Mouse (Mus musculus): ENCODE measurements around the gene Traf3. TPM values are rescaled to one million over a fixed set of nuclear protein-coding genes. Genes with fewer than 3 reads are reported as not detected.
A peak's percentile ranks its signal among the peaks of the same experiment; 100 is the strongest.

The Traf3 gene
- total RNA-seq, 2 experiments from 2014 or later = 14.1 to 17.1 TPM

DNA sequence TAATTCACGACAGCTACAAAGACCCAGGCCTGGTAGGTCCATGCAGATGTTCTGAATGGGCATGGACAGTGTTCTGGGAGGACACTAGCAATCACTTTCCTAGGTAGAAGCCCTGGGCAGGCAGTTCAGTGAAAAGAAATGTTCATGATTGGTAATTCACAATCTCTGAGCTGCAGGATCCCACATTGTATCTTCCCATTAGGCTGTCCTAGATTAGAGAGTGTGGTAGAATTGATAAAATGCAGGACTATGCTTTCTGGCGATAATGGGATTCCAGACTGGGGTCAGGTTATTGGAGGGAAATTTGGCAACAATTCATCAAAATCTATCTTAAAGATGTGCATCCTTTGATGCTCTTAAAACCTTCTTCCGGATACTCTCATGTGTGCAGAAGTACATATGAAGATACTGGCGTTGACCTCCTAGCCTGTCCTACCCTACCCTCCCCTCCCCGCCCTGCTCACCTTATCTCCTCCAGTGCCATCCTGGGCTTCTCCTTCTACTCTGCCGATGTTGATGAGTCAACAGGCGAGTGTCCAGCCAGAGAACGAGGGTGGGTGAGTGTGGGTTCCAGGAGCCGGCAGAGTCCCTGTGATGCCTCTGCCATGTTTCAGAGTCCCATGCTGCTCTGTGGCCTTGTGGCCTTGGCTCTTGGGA is 80.8 kb downstream of the Traf3 start:
- intact Hi-C loops (cut with DNase I) = no loop called here
- DNase-seq = no peak

GRCm38 (mm10) chr12:111249095-111249494 is 82.9 kb downstream of the Traf3 start:
- intact Hi-C loops (cut with DNase I) = no loop called here
- no peak for DNase-seq

DNA sequence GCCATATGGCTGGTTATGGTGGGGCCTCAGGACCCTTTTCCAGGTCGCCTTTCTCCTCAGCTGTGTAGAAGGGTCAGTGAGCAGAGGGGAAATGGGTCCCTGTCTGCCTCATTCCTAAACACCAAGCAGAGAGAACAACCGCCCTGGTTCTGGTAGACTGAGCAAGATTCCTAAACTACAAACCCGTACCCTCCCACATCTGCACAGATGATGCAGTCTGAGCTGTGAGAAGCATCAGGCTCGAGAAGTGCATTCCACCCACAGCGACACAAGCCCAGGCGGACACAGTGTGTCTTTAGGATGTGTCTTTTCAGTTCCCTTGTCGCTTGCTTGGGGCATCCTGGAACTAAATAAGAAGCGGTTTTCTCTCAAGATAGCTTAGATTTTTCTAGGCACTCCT is 83.9 kb downstream of the Traf3 start:
- intact Hi-C loops (cut with DNase I) = loop anchor here (5.0 kb wide), 1 partner anchor 163 kb away; no protein-coding TSS in a partner anchor
- DNase-seq = no peak

- intact Hi-C loops (cut with DNase I) = loop anchor here (5.0 kb wide), 1 partner anchor 164 kb away; no protein-coding TSS in a partner anchor
- no peak for DNase-seq
These were observed 85.1 kb downstream of the Traf3 start for GRCm38 (mm10) chr12:111251227-111251626.

- intact Hi-C loops (cut with DNase I) = no loop called here
- DNase-seq = no peak
These were observed 97.5 kb downstream of the Traf3 start for GRCm38 (mm10) chr12:111263650-111264049.

DNA sequence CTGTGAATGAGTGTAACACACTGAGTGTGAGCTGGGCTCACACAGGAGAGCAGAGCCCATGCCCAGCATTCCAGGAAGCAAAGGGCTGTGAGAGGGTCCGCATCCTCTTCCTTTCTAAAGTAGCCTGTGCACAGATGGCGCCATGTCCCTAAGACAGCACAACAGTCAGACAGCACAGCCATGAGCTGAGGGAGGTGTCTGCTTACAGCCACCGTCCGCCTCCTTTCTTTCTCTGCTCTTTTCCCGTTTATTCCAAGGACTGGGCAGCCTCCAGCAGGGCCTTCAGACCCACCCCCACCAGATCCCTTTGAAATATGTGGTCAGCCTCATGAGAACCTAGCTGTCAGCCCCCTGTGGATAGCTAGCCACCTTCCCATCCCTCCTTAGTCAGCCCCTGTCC is 99.0 kb downstream of the Traf3 start:
- intact Hi-C loops (cut with DNase I) = loop anchor here (5.0 kb wide), 1 partner anchor 178 kb away; no protein-coding TSS in a partner anchor

DNA sequence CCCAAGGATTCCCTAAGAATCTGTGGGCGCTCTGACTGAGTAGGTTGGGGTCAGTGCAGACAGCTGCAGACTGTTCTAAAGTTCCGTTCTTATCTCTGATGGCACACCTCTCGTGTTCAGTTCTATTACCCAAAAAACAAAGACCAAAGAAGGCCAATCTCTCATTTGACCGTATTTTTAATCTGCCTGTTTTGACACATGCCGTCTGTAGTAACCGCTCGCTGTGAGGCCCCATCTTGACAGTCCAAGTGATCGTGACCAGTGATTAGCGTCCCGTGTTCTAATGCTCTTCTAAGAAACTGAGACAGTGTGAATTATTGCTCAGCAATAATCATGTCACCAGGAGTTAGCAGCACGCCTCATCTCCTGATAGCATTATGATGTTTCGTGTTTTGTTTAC is 100.4 kb downstream of the Traf3 start:
- intact Hi-C loops (cut with DNase I) = loop anchor here (5.0 kb wide), 1 partner anchor 179 kb away; no protein-coding TSS in a partner anchor
- DNase-seq = no peak

More for the DNA sequence above, 99.0 kb downstream of the Traf3 start:
- DNase-seq = no peak

GRCm38 (mm10) chr12:111267673-111268325 is 101.6 kb downstream of the Traf3 start:
- intact Hi-C loops (cut with DNase I) = loop anchor here (5.0 kb wide), 1 partner anchor 180 kb away; no protein-coding TSS in a partner anchor
- no peak for DNase-seq

GRCm38 (mm10) chr12:111270629-111271277 is 104.6 kb downstream of the Traf3 start, which contains the start of gene Amn:
Amn (plus strand) TSS chr12:111271095.
- intact Hi-C loops (cut with DNase I) = loop anchor here (5.0 kb wide), 1 partner anchor 197 kb away; no protein-coding TSS in a partner anchor
- no peak for DNase-seq

DNA sequence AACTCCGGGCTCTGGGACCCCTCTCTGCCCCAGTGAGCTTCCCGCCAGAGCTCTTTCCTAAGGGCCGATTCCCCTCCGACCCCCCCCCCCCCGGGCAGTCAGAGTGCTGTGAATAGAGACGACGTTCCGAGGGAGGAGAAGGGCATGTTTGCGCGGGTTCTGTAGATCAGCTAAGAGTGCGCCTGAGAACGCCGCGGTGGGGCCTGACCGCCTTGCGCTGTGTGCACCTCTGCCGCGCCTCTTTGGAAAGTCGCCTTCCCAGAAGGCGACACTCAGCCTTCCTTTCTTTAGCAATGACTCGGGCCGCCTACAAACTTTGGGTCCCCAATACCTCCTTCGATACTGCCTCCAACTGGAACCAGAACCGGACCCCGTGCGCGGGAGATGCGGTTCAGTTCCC is 105.2 kb downstream of the Traf3 start:
- intact Hi-C loops (cut with DNase I) = loop anchor here (5.0 kb wide), 1 partner anchor 196 kb away; no protein-coding TSS in a partner anchor
- no peak for DNase-seq

DNA sequence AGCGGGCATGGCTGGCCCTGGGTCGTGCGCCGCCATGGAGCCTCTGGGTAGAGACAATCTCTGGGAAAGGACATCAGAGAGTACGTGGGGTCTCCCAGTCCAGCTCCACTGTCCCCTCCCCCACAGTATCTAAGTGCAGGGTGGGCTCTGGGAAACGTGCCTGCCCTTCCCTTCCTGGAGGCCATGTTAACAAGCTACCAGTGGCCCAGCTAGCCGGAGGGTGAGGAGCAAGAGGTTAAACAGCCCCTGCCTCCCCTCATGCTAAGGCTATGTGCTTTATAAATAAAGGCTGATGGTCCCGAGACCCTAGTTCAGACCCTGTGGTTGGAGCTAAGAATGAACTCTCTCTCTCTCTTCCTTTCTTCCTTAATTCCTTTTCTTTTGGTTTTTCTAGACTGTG is 105.8 kb downstream of the Traf3 start:
- no peak for DNase-seq
- intact Hi-C loops (cut with DNase I) = loop anchor here (2.0 to 5.0 kb wide), 2 partner anchors 141 to 195 kb away; no protein-coding TSS in a partner anchor

DNA sequence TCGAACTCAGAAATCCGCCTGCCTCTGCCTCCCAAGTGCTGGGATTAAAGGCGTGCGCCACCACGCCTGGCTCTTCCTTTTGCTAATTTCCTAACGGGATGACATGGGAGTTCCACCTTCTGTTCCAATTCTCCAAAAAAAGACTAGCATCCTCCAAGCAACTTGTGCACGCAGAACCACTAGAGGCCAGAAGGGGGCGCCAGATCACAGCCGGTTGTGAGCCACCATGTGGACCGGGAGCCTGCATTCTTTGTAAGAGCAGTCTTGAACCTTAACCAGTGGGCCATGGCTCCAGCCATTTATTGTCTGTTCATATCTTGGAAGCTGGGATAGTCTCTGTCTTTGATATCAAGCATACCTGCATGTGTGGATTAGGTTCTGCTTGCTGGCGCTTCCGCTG is 106.2 kb downstream of the Traf3 start:
- intact Hi-C loops (cut with DNase I) = loop anchor here (2.0 to 5.0 kb wide), 2 partner anchors 140 to 195 kb away; no protein-coding TSS in a partner anchor
- DNase-seq = peak; percentile 77 to 88

- no peak for DNase-seq
- intact Hi-C loops (cut with DNase I) = loop anchor here (5.0 kb wide), 1 partner anchor 193 kb away; no protein-coding TSS in a partner anchor
These were observed 107.8 kb downstream of the Traf3 start for GRCm38 (mm10) chr12:111274006-111274405.

GRCm38 (mm10) chr12:111274447-111275149 is 108.4 kb downstream of the Traf3 start:
- DNase-seq = no peak
- intact Hi-C loops (cut with DNase I) = loop anchor here (5.0 kb wide), 1 partner anchor 193 kb away; no protein-coding TSS in a partner anchor

GRCm38 (mm10) chr12:111275150-111275841 is 109.1 kb downstream of the Traf3 start:
- intact Hi-C loops (cut with DNase I) = no loop called here
- no peak for DNase-seq

GRCm38 (mm10) chr12:111276371-111276770 is 110.2 kb downstream of the Traf3 start:
- intact Hi-C loops (cut with DNase I) = no loop called here
- no peak for DNase-seq

- intact Hi-C loops (cut with DNase I) = no loop called here
- no peak for DNase-seq
These were observed 117.4 kb downstream of the Traf3 start for GRCm38 (mm10) chr12:111283573-111283972.

- intact Hi-C loops (cut with DNase I) = no loop called here
These were observed 118.4 kb downstream of the Traf3 start for GRCm38 (mm10) chr12:111284532-111284931.

GRCm38 (mm10) chr12:111293025-111293424 is 126.9 kb downstream of the Traf3 start:
- intact Hi-C loops (cut with DNase I) = no loop called here
- no peak for DNase-seq

More at GRCm38 (mm10) chr12:111284532-111284931, 118.4 kb downstream of the Traf3 start:
- DNase-seq = no peak
